Mouse (Mus musculus) kidney, adult 2 months (tissue): ENCODE data around the gene Ier2.
A peak's percentile ranks its signal among the peaks of the same experiment; 100 is the strongest.

Experiments used
- CTCF ChIP-seq: fragments of 200-500 bp; conservative IDR thresholded peaks from 2 replicates; pipeline ENCODE4 v1.5.1; 2011; ENCODE audit warnings: low read depth, mild to moderate bottlenecking, control low read depth, low read length, moderate library complexity, mixed read lengths; ENCODE audit not compliant: insufficient read depth, insufficient read length
- POLR2A ChIP-seq: fragments of 200-500 bp; IDR thresholded peaks from one replicate; pipeline ENCODE4 v1.6.1; 2011; ENCODE audit warnings: low read depth, low read length, control low read depth

DNA sequence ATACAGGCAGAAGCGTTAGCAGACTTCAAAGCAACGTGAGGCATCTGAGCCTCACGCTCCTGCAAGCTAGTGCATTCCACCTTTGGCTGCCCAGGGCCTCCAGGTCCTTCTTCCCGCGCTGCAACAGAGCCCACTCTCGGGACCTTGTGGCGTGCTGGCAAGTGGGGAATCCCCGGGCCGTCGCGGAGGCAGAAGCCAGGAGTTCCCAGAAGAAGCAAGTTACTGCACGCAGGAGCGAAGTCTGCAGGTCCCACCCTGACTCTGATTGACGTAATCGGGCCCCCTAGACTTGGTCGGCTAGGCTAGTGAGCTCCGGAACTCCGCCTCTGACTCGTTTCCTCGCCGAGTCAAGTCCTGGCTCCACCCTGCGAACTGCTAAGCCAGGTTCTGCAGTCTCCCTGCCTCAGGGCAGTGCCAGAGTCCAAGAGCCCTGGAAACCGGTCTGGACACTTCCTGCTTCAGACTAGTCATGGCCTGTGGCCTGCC lies 6.0 kb downstream of the Ier2 start:
- no peak for TF ChIP-seq CTCF
- TF ChIP-seq POLR2A = peak; percentile 56
